In genomic region chr3:98348106-98348505, GRCm38 (mm10) we compare ENCODE assay signal across 1 mouse cellular context.
A peak's percentile ranks its signal among the peaks of the same experiment; 100 is the strongest.
TF ChIP-seq lines count a peak whose summit lies in the region.

No protein-coding gene starts in this region.

TF ChIP-seq in MEL, 35 proteins besides CTCF, POLR2A, EP300 and RAD21 (continued from another document):
- TF ChIP-seq E2F4 (IDR thresholded peaks at IDR 0.05; ENCODE audit: borderline replicate concordance, low read depth, low read length) (no peak), TCF12 (IDR thresholded peaks at IDR 0.05; ENCODE audit: low read depth, low read length) (0 out of 2 replicates have a peak, but pooled peaks have one; percentile 46), BHLHE40 (IDR thresholded peaks at IDR 0.05; ENCODE audit: borderline replicate concordance, low read depth, low read length) (peak; percentile 32; the same call in 1 of the 2 replicates), JUND (IDR thresholded peaks at IDR 0.05; ENCODE audit: low read depth, low read length) (no peak), RCOR1 (IDR thresholded peaks at IDR 0.05; ENCODE audit: low read depth, low read length) (0 out of 2 replicates have a peak, but pooled peaks have one; percentile 18), SMC3 (IDR thresholded peaks at IDR 0.05; ENCODE audit: low read depth, low read length) (no peak), MAFK (IDR thresholded peaks at IDR 0.05; ENCODE audit: borderline replicate concordance, low read depth, low read length) (no peak), TAL1 (IDR thresholded peaks at IDR 0.05; ENCODE audit: low read length) (no peak; the same call in 1 of the 2 replicates), ETS1 (IDR thresholded peaks at IDR 0.05; ENCODE audit: low read depth, low read length) (peak; percentile 69; the same call in 1 of the 2 replicates), UBTF (IDR thresholded peaks at IDR 0.05; ENCODE audit: borderline replicate concordance, insufficient read depth, low read depth, low read length) (no peak), CHD2 (IDR thresholded peaks at IDR 0.05; ENCODE audit: low read length) (no peak), USF1 (IDR thresholded peaks at IDR 0.05; ENCODE audit: low read depth, low read length) (peak; percentile 87), HCFC1 (IDR thresholded peaks at IDR 0.05; ENCODE audit: low read depth, low read length) (no peak), ZC3H11A (IDR thresholded peaks at IDR 0.05; ENCODE audit: low read depth, low read length) (no peak), TBP (IDR thresholded peaks at IDR 0.05; ENCODE audit: low read depth, low read length) (no peak), GABPA (IDR thresholded peaks at IDR 0.05; ENCODE audit: low read depth, low read length) (no peak), USF2 (IDR thresholded peaks at IDR 0.05; ENCODE audit: borderline replicate concordance in 1 of 2, insufficient read depth in 1 of 2, low read depth in 1 of 2, low read length in 2 of 2) (peak in 1 of 2 experiments; percentile 48; a peak in 2 of 4 replicates)
TF ChIP-seq in MEL: peak in this region for 11.
